Mouse (Mus musculus) Patski (cell line): ENCODE results near the gene Tnc. TPM values are rescaled to one million over a fixed set of nuclear protein-coding genes. Genes with fewer than 3 reads are reported as not detected.

Experiments used
- ATAC-seq: fragments of 100-300 bp; one replicate; pipeline ENCODE4 v1.8.0; 2021
- CTCF ChIA-PET: fragments of 350-600 bp; sonication (Branson Sonifier 250); formaldehyde crosslinking; loops from one replicate; lab custom pipeline; 2022; ENCODE audit warnings: inconsistent platforms; lab: Charles Lee
- POLR2A ChIA-PET: fragments of 350-600 bp; sonication (Branson Sonifier 250); formaldehyde crosslinking; loops from one replicate; lab custom pipeline; 2022; ENCODE audit warnings: antibody characterized with exemption, inconsistent platforms; lab: Charles Lee
- DNase-seq: peaks from one replicate; pipeline ENCODE4 v3.0.0-alpha.2; 2011; ENCODE audit warnings: low read depth, low spot score
- H3K27me3 ChIP-seq: fragments of 371-371 bp; one replicate; pipeline ENCODE4 v1.5.1; 2021
- CTCF ChIP-seq: fragments of 100-300 bp; IDR thresholded peaks from one replicate; pipeline ENCODE4 v1.5.1; 2021
- in situ Hi-C: fragments of 300-500 bp; cut with MboI; formaldehyde crosslinking; loops from 3 replicates; pipeline ENCODE4 v1.11.1; 2018; ENCODE audit warnings: low pct_unique_long_range_greater_than_20kb, mixed read lengths
- polyA plus RNA-seq: library from polyadenylated mRNA; unstranded; gene quantifications from one replicate; pipeline ENCODE4 v1.2.3, GENCODE M21; 2021

Gene Tnc
- polyA plus RNA-seq, 1 experiment from 2014 or later: 40.2 TPM

DNA sequence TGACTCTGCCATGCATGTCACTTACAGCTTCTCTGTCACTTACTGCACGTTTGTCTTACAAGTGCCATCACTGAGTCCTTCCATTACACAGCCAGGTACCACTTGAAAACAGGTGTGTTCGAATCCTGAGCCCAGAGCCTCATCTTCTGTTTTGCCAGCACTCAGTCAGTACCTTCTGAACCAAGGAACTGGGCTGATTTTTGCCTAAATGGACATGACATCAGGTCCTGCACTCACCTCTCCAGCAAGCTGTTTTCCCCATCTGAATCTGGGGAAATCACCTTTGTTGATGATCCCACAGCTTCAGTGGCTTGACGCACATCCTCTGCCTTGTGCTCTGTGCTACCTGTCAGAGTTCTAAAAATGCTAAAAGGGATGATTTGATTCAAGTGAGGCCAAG, 107.4 kb downstream of the Tnc start:
- in situ Hi-C loops: loop anchor here (5.0 to 25.0 kb wide), 2 partner anchors 87 to 777 kb away; partner anchors contain the start of genes Ambp and Kif12
- CTCF ChIA-PET: interaction anchor here (1.4 to 1.6 kb wide), 2 partner anchors 9 to 253 kb away, joined by 3 read pairs; no protein-coding TSS in a partner anchor
- no peaks in the 10 kb centered on the region for H3K27me3 ChIP-seq
- POLR2A ChIA-PET: no interaction called here
- ATAC-seq: no peak
- no peak for DNase-seq
- no peak for TF ChIP-seq CTCF

DNA sequence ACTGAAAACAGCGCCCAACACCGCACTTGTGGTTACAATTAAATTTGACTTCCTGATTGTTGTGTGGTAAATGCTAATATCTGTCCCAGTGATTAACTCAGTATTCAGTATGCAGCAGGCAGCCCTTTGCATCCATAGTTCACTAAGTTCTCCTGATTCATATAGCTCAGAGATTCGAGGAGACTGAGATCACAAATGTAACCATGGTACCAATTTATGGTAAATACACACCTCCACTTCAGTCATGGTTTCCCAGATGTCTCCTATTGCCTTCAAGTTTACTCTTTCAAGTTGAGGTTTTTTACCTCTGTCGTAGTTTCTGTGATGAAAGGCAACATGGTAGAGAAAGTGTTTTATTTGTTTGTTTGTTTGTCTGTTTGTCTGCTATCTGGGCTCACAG, 110.9 kb downstream of the Tnc start:
- no peaks in the 10 kb centered on the region for H3K27me3 ChIP-seq
- DNase-seq (no peak), ATAC-seq (no peak)
- POLR2A ChIA-PET: no interaction called here
- in situ Hi-C loops: loop anchor here (5.0 to 25.0 kb wide), 2 partner anchors 84 to 774 kb away; partner anchors contain the start of genes Ambp and Kif12
- TF ChIP-seq CTCF: no peak
- CTCF ChIA-PET: interaction anchor here (0.7 kb wide), 1 partner anchor 18 kb away, joined by 3 read pairs; no protein-coding TSS in a partner anchor

DNA sequence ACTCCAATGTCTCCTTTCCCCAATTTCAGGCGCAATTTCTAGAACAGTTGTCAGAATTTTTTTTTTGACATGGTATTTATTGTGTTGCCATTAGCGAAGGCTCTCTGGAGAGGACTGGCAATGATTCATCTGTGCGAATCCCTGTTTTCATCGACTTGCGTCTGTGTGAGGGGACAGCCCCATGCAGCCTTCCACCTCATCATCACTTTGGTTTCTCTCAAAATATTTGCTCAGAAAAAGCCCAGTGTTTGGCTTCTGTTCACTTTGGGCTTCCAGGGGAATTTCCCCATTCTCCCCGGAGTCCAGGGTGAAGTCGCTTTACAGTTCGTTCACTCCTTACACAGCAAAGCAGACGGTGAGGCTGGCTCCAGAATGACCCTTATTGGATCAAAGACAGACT, 111.5 kb downstream of the Tnc start:
- in situ Hi-C loops: loop anchor here (5.0 to 25.0 kb wide), 2 partner anchors 83 to 773 kb away; partner anchors contain the start of genes Ambp and Kif12
- ChIA-PET CTCF (interaction anchor here (0.7 kb wide), 1 partner anchor 18 kb away, joined by 3 read pairs; no protein-coding TSS in a partner anchor), POLR2A (no interaction called here)

DNA sequence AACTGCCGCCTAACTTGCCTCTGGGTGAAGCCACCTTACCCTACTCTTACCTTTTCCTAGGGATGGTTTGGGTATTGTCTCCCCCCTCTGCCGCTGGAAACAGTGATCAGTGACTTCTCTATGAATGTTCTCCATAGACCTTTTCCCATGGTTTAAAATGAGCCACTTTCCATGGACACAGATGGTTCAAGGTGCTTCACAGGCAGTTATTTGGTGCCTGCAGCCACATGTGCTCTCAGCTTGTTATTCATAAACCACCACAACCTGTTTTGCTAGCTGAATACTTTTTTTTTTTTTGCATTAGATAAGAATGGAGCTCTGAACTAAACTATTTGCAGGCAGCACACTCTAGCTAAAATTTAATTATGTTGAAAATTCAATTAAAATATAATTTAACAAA, 116.0 kb downstream of the Tnc start:
- no peak for ATAC-seq
- CTCF ChIA-PET: no interaction called here
- POLR2A ChIA-PET: no interaction called here
- TF ChIP-seq CTCF: no peak
- no peak for DNase-seq
- in situ Hi-C loops: loop anchor here (25.0 kb wide), 1 partner anchor 769 kb away; the partner anchor contains the start of genes Ambp and Kif12
- H3K27me3 ChIP-seq: no peaks in the 10 kb centered on the region

More for the DNA sequence above, 111.5 kb downstream of the Tnc start:
- ATAC-seq (no peak), DNase-seq (no peak)
- no peaks in the 10 kb centered on the region for H3K27me3 ChIP-seq
- no peak for TF ChIP-seq CTCF

DNA sequence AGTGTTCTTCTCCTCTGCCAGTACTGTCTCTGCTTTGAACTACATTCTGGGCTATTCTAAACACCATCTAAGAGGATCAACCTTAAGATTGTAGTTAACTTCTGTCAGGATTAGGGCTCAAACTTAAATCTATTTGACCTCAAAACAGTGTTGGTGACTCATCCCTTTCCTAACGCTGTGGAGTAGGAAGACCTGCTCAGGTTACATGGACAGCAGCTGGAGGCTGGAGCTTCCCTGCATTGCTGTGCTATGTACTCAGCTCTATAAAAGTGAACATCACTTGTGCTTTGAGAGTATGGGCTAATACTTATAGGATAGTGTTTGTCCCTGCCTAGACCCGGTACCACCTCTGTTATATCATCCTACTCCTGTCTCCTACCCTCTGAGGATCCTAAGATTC, 117.3 kb downstream of the Tnc start:
- in situ Hi-C loops: loop anchor here (25.0 kb wide), 1 partner anchor 767 kb away; the partner anchor contains the start of genes Ambp and Kif12
- no peak for TF ChIP-seq CTCF
- H3K27me3 ChIP-seq: no peaks in the 10 kb centered on the region
- CTCF ChIA-PET: no interaction called here
- DNase-seq (no peak), ATAC-seq (no peak)
- POLR2A ChIA-PET: no interaction called here

DNA sequence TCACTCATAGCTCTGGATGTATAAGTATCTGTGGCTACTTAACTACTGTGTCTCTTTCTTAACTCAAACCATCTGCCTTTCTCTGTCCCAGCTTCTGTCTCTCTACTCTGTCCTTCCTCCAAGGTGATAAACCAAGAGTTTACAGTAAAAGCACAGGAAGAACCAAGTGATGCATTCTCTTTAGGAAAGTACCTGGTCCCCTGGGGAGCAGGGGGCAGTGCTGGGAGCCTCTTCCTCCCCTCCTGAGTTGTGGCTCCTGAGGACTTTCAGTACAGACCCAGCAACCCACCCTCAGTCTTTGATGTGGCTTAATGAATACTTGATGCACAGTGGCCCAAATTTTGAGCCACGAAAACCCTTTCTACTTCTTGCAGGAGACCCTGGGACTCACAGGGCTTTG, 118.6 kb downstream of the Tnc start:
- ChIA-PET CTCF (no interaction called here), POLR2A (no interaction called here)
- TF ChIP-seq CTCF: no peak
- DNase-seq: no peak
- in situ Hi-C loops: loop anchor here (25.0 kb wide), 1 partner anchor 766 kb away; the partner anchor contains the start of genes Ambp and Kif12
- ATAC-seq: no peak
- H3K27me3 ChIP-seq: no peaks in the 10 kb centered on the region

DNA sequence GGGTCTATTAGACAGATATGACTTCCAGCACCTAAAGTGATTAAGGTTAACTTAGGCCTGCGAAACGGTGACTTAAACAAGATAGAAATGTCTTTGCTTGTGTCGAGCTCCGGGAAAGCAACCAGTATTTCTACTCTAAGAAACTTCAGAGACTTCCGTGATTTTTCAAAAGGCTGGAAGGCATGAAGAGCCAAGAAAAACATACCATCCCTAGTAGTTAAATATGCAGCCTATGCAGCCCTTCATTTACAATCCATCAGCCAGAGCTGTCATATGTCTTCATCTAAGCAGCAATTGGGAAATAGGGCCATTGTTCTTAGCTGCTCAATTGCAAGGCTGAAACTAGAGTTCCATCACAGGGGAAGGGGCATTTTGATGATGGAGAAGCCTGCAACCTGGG, 129.6 kb downstream of the Tnc start:
- in situ Hi-C loops: no loop called here
- ChIA-PET POLR2A (no interaction called here), CTCF (interaction anchor here (1.1 to 1.3 kb wide), 2 partner anchors 9 to 19 kb away, joined by 3 read pairs; no protein-coding TSS in a partner anchor)
- TF ChIP-seq CTCF: no peak
- DNase-seq (no peak), ATAC-seq (no peak)
- H3K27me3 ChIP-seq: no peaks in the 10 kb centered on the region

DNA sequence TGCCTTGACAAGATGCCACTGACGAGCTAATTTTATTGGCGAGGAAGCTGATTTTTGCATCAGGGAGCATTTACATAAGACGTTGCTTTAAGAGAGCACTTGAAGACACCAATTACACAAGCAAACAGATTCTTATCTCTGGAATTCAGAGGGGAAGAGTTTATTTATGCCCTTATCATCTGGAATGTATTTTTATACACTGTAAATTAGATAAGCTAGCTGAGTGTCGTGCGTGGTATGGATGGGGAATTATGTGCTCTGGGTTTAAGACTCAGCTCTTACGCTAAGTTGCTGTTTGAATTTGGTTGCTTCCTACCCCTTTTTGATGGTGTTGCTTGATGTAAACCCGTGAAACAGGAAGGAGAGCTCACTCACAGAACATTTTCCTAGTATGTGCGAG, 130.1 kb downstream of the Tnc start:
- ATAC-seq: no peak
- ChIA-PET CTCF (interaction anchor here (1.3 kb wide), 1 partner anchor 9 kb away, joined by 3 read pairs; no protein-coding TSS in a partner anchor), POLR2A (no interaction called here)
- TF ChIP-seq CTCF: no peak
- H3K27me3 ChIP-seq: no peaks in the 10 kb centered on the region
- DNase-seq: no peak
- in situ Hi-C loops: no loop called here

DNA sequence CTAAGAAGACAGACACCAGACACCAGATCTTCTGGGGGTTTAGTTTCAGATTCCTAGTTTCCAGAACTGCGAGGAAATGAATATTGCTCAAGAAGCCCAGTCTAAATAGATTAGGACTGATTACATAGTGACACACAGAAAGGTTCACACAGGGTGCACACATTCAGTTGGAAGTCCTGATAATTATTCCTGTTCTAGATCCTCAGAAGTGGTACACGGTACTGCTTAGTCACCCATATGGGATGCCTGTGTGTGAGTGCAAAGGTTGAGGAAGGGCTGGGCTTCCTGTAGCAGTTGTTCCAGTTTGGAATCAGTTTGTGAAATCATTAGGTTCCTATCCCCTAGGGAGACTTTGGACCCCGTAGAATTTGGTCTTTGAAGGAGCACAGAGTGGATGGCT, 130.5 kb downstream of the Tnc start:
- DNase-seq (no peak), ATAC-seq (no peak)
- no peaks in the 10 kb centered on the region for H3K27me3 ChIP-seq
- ChIA-PET CTCF (no interaction called here), POLR2A (no interaction called here)
- in situ Hi-C loops: no loop called here
- TF ChIP-seq CTCF: no peak

Other genes with a start within 250 kb of the Tnc start
- gene Tnfsf8, start 185.7 kb downstream of the Tnc start, polyA plus RNA-seq: not detected